Mouse (Mus musculus) thymus, postnatal 14 days (tissue): ENCODE results near the gene Stx19.

Source experiments
- DNase-seq: peaks from one replicate; pipeline ENCODE4 v3.0.0; 2021

Gene Stx19

DNA sequence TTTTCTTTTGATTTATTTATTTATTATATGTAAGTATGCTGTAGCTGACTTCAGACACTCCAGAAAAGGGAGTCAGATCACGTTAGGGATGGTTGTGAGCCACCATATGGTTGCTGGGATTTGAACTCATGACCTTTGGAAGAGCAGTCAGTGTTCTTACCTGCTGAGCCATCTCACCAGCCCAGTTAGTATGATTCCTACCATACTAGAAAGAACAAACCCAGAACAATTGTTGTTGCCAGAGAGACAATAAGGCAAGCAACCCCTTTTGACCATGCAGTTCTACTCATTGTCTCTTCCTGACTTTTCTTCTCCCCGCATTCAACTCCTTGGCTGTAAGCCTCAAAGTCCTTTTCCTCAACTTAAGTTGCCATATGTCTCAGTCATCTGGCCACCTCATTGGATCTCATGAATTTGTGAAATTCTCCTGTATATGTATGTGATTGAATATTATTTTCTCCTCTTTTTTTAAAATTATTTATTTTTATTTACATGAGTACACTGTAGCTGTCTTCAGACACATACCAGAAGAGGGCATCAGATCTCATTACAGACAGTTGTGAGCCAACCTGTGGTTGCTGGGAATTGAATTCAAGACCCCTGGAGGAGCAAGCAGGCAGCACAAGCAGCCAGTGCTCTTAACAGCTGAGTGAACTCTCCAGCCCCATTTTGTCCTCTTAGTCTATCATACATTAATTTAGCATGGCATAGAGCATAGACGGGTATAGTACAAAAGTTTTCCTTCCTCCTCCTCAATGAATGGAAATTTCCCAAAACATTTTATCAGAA is 38.2 kb downstream of the Stx19 start:
- DNase-seq, result peak; percentile 9

DNA sequence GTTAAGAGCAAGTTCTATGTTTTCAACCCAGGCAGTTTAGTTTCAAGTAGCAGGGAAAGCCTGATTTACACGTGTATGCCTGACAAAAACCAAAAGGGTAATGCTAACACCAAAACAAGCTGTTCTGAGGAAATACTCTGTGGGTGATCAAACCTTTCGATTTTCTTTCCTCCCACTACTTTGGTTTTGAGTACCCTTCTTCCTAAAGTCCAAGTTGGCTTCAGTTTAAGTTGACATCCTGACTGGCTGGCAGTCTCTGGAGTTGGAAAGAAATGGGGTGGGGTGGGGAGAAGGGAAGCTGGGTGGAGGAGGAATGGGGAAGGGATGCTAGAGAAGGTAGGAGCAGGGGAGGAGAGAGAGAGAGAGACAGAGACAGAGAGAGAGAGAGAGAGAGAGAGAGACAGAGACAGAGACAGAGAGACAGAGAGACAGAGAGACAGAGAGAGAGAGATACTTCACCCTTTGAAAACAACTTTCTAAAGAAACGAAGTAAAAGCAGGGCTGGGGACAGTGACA is 39.2 kb downstream of the Stx19 start:
- no peak for DNase-seq

GRCm38 (mm10) chr16:62854191-62855068 is 40.0 kb downstream of the Stx19 start, which contains the start of gene Pros1:
Gene Pros1 (plus strand): TSS chr16:62854307.
- peak; percentile 40 for DNase-seq

DNA sequence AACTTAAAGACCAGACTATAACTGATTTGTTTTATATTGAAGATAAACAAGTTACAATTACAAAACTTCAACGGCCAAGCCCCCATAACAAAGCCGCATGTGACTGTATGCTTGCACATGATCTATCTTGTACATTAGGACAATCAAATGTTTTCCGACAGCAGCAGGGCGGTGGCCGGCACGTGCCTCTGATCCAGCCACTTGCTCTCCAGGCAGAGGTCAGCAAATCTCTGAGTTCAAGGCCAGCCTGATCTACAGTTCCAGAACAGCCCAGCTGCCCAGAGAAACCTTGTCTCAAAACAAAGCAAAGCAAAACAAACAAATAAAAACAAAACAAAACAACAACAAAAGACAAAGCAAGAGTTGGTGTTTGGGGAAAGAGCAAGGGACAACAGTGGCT is 40.9 kb downstream of the Stx19 start:
- no peak for DNase-seq

DNA sequence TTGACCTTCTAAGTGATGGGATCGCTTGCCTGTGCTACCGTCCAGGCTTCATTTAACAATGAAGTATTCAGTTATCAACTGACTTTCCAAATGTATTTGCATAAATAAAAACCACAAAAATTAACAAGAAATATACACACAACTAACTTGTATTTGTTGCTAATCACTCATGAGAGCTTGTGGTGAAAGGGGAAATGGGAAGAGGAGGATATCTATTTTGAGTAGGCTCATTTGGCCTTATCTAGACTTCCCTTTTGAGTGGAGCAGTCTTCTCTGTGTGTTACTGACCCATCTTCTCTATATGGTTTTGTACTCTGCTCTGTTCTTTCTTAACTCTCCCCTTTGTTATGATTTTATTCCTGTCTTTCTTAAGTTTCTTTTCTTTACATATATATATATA is 41.8 kb downstream of the Stx19 start:
- no peak for DNase-seq

DNA sequence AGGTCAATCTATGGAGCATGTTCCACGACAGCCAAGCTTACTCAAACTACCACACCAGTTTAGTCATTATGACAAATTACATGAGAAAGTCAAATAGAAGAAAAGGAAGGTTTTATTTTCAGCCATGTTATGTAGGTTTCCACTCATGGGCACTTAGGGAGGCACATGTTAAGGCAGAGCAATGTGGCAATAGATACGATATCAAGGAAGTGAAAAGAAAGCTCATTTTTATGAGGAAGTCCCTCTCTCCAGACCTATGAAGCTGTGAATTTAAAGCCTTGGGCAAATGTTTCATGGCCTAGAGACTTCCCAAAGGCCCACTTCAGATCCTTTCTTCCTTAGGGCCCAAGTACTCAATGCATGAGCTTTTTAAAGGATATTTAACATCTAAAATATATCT is 43.0 kb downstream of the Stx19 start:
- DNase-seq, result no peak

GRCm38 (mm10) chr16:62858018-62858417 is 43.5 kb downstream of the Stx19 start:
- DNase-seq, result no peak

DNA sequence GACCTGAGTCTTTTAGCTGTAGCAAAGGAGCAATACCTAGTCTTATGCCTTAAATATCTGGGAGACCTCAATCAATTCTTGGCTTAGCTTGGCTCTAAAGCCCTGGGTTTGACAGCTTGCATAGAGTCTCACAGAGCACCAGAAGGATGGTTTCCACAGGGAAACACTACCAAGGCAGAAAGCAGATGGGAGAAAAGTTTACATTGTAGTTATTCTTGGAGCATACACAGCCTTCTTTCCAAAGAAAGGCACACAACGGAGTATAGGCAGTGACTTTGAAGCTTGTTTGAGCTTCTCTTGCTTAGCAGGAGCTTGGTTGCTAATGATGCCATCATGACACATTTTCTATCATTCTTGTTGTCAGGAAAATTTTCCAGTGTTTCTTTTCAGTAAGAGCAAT is 45.7 kb downstream of the Stx19 start:
- DNase-seq, result no peak

- no peak for DNase-seq
These were observed 47.0 kb downstream of the Stx19 start for GRCm38 (mm10) chr16:62861455-62861854.

DNA sequence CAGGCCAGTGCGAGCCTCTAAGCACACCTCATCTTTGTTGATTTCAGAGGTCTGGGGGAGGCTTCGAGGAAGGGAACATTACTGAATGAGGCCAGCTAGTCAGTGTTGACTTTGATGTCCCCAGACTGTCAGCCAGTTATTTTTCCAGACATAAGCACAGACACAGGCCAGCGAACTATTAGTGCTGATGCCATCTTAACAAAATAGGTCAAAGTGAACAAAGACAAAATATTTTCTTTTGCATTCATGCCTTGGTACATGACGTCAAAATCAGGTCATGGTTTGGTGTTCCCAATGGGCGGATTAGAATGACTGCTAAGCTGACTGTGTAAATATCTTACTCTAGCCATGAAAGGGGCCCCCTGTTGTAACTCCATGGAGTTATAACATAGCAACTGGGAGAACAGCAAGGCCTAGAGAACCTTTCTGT is 58.2 kb downstream of the Stx19 start:
- DNase-seq, result no peak

DNA sequence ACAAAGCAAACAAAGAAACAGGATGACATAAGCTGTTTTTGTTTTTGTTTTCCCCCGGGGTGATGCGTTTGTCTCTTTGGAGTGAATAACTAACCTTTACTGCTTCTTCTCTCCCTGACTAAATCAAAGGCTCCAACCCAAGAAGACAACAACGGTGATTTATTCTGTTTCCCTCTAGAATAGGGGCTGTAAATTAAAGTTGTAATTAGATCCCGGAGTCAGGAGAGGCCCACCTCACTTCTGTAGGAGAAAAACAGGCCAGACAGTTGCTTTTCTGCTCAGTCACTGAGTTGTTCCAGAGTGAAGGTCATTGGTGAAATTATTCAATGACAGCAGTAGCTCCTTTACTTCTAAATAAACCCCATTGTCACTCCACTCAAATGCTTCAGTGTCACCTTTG is 58.7 kb downstream of the Stx19 start:
- DNase-seq, result no peak
